Mouse (Mus musculus) C2C12 (cell line): ENCODE data around the gene Tmem53. TPM values are rescaled to one million over a fixed set of nuclear protein-coding genes. Genes with fewer than 3 reads are reported as not detected.

Source experiments
- H3K27me3 ChIP-seq: one replicate; pipeline ENCODE4 v1.6.1; 2011; ENCODE audit not compliant: control insufficient read depth, insufficient read depth, insufficient read length
- H3K36me3 ChIP-seq: one replicate; pipeline ENCODE4 v1.6.1; 2011; ENCODE audit not compliant: control insufficient read depth, insufficient read depth
- H3K4me3 ChIP-seq: one replicate; pipeline ENCODE4 v1.5.1; 2011; ENCODE audit warnings: mild to moderate bottlenecking, control low read depth; ENCODE audit not compliant: poor library complexity, insufficient read depth, severe bottlenecking
- H3K79me2 ChIP-seq: one replicate; pipeline ENCODE4 v1.6.1; 2011; ENCODE audit not compliant: control insufficient read depth, insufficient read depth
- H3K79me3 ChIP-seq: one replicate; pipeline ENCODE4 v1.6.1; 2011; ENCODE audit warnings: low read depth, control low read depth
- H3ac ChIP-seq: one replicate; pipeline ENCODE3; 2011; ENCODE audit warnings: low read depth; ENCODE audit not compliant: control insufficient read depth, insufficient read length
- CEBPB ChIP-seq: IDR thresholded peaks from one replicate; pipeline ENCODE4 v1.6.1; 2011; ENCODE audit warnings: low read depth, mild to moderate bottlenecking, control low read depth, moderate library complexity
- CTCF ChIP-seq: IDR thresholded peaks from one replicate; pipeline ENCODE4 v1.5.1; 2011; ENCODE audit not compliant: control insufficient read depth, insufficient read depth, insufficient read length
- FOSL1 ChIP-seq: IDR thresholded peaks from one replicate; pipeline ENCODE4 v1.8.0; 2011; ENCODE audit warnings: mild to moderate bottlenecking, low read length; ENCODE audit not compliant: poor library complexity, insufficient read depth, severe bottlenecking
- MAX ChIP-seq: IDR thresholded peaks from one replicate; pipeline ENCODE4 v1.6.1; 2011; ENCODE audit warnings: mild to moderate bottlenecking, control low read depth
- MYOD1 ChIP-seq: IDR thresholded peaks from one replicate; pipeline ENCODE4 v1.6.1; 2011; ENCODE audit warnings: low read depth; ENCODE audit not compliant: control insufficient read depth, insufficient read length
- MYOG ChIP-seq: IDR thresholded peaks from one replicate; pipeline ENCODE4 v1.6.1; 2011; ENCODE audit not compliant: control insufficient read depth, insufficient read length; ENCODE audit errors: extremely low read depth
- USF1 ChIP-seq: IDR thresholded peaks from one replicate; pipeline ENCODE4 v1.6.1; 2011; ENCODE audit warnings: low read depth, mild to moderate bottlenecking, control low read depth, moderate library complexity
- polyA plus RNA-seq: library from polyadenylated mRNA; unstranded; fragments of >200 nt; fragmentation: generic; extraction: Trizol; gene quantifications from one replicate; pipeline ENCODE4 v1.2.1, GENCODE M21; 2012; ENCODE audit warnings: missing spikeins

The Tmem53 gene
- polyA plus RNA-seq, 1 experiment = 3.2 TPM

DNA sequence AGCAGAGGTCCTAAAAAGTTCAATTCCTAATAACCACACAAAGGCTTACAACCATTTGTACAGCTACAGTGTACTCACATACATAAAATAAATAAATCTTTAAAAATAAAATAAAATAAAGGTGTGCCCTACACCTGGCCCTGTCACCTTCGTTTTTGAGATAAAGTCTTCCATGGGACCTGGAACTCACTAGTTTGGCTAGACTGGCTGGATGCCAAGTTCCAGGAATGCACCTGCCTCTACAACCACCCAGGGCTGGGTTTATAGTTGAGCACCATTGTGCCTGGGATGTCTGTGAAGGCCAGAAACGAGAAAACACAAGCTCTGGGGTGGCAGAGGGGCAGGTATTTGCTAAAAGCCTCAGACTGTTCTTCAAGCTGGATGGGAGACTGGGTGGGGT, 12.6 kb upstream of the Tmem53 start:
- Histone ChIP-seq H3ac (no peak overlapping the region), H3K79me2 (no peaks in the 10 kb centered on the region), H3K79me3 (no peaks in the 10 kb centered on the region), H3K4me3 (no peak overlapping the region), H3K36me3 (no peaks in the 10 kb centered on the region), H3K27me3 (peaks cover 16% of the 10 kb centered on the region)
- TF ChIP-seq USF1 (no peak), MAX (no peak)

DNA sequence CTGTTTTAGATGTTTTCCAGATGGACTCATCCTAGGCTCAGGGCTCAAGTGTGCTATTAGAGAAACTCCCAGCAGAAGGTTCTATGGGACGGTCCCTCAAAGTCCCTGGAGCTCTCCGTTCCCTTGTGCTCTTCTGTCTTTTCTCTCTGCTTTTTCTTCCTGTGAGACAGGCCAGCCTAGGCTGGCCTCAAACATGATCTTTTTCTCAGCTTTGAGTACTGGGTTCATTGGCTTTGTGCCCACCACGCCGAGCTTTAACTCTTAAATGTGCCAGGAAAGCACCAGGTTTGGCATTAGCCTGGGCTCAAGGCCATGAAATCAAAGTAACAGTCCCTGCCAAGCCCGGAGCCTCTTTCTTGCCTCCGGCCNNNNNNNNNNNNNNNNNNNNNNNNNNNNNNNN, 10.9 kb upstream of the Tmem53 start:
- no peak overlapping the region for H3ac ChIP-seq
- H3K79me2 ChIP-seq = no peaks in the 10 kb centered on the region
- no peak overlapping the region for H3K4me3 ChIP-seq
- no peaks in the 10 kb centered on the region for H3K36me3 ChIP-seq
- peaks cover 3% of the 10 kb centered on the region for H3K27me3 ChIP-seq
- no peaks in the 10 kb centered on the region for H3K79me3 ChIP-seq
- TF ChIP-seq CEBPB (no peak), MYOD1 (no peak), USF1 (no peak), CTCF (no peak), MAX (no peak), FOSL1 (no peak), MYOG (no peak)

DNA sequence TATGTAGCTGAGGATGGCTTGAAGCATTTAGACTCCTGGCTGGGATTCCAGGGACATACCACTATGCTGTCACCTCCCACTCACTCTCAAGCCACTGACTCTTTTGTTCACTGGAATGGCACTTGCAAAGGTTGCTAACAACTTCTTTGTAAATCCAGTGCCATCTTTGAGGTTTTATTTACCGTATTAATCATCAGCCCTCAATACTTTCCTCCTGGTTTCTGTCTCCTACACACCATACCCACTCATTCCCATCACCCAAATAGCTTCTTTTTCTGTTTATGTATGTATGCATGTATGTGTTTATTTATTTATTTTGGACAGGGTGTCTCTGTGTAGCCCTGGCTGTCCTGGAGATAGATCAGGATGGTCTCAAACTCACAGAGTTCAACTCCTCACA, 769 bp upstream of the Tmem53 start:
- no peaks in the 10 kb centered on the region for H3K79me2 ChIP-seq
- no peaks in the 10 kb centered on the region for H3K36me3 ChIP-seq
- no peak overlapping the region for H3ac ChIP-seq
- H3K4me3 ChIP-seq = no peak overlapping the region
- TF ChIP-seq MYOG (no peak), MAX (no peak), CTCF (no peak), CEBPB (no peak), FOSL1 (no peak), MYOD1 (no peak), USF1 (no peak)
- H3K27me3 ChIP-seq = peaks cover 4% of the 10 kb centered on the region
- H3K79me3 ChIP-seq = no peaks in the 10 kb centered on the region

GRCm38 (mm10) chr4:117252351-117252750, 600 bp downstream of the Tmem53 start:
- no peaks in the 10 kb centered on the region for H3K36me3 ChIP-seq
- TF ChIP-seq MYOD1 (no peak), CEBPB (no peak), FOSL1 (no peak), MYOG (no peak), CTCF (no peak), MAX (no peak), USF1 (no peak)
- H3K79me3 ChIP-seq = no peaks in the 10 kb centered on the region
- peak overlapping the region; percentile 14 for H3ac ChIP-seq
- no peaks in the 10 kb centered on the region for H3K79me2 ChIP-seq
- H3K4me3 ChIP-seq = peak overlapping the region; percentile 49
- H3K27me3 ChIP-seq = peaks cover 4% of the 10 kb centered on the region

DNA sequence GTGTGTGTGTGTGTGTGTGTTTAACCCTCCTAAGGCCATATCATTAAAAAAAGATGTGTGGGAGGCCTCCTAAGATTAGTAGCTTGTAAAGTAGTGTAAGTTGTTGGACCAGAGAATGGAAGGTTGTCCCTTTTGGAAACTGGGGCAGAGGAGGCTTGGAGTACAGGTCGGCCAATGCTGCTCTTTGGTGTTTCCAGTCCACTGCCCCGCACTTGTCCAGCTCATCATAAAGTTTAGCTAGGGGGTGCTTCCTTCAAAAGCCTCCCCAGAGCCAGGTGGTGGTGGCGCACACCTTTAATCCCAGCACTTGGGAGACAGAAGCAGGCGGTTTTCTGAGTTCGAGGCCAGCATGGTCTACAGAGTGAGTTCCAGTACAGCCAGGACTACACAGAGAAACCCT, 1.0 kb downstream of the Tmem53 start:
- H3K27me3 ChIP-seq = peaks cover 4% of the 10 kb centered on the region
- no peaks in the 10 kb centered on the region for H3K36me3 ChIP-seq
- no peak overlapping the region for H3ac ChIP-seq
- no peak overlapping the region for H3K4me3 ChIP-seq
- TF ChIP-seq USF1 = no peak
- TF ChIP-seq CTCF = no peak
- no peak for TF ChIP-seq MYOD1
- no peak for TF ChIP-seq CEBPB
- no peak for TF ChIP-seq MYOG
- no peaks in the 10 kb centered on the region for H3K79me2 ChIP-seq
- no peaks in the 10 kb centered on the region for H3K79me3 ChIP-seq

GRCm38 (mm10) chr4:117253218-117254016, 1.7 kb downstream of the Tmem53 start:
- no peaks in the 10 kb centered on the region for H3K27me3 ChIP-seq
- no peak overlapping the region for H3K4me3 ChIP-seq
- H3K36me3 ChIP-seq = no peaks in the 10 kb centered on the region
- H3K79me2 ChIP-seq = no peaks in the 10 kb centered on the region
- H3ac ChIP-seq = no peak overlapping the region
- TF ChIP-seq CTCF (no peak), MYOD1 (no peak), FOSL1 (no peak), MYOG (no peak), MAX (no peak), CEBPB (no peak), USF1 (no peak)
- no peaks in the 10 kb centered on the region for H3K79me3 ChIP-seq
